7 mouse cellular contexts compared by ENCODE assay signal in genomic region chr6:129237350-129238274, GRCm38 (mm10). TPM values are rescaled to one million over a fixed set of nuclear protein-coding genes. Genes with fewer than 3 reads are reported as not detected.
DNase-seq lines count a peak whose midpoint lies in the region; ATAC-seq lines count a peak whose summit lies in the region.

No protein-coding gene starts in this region.

- peak overlapping the region; percentile 57 for H3K4me3 ChIP-seq in intestine, embryonic 16.5 days (ENCODE audit: low read length)
- peak overlapping the region; percentile 62 for H3K4me3 ChIP-seq in midbrain, embryonic 10.5 days

- ATAC-seq in intestine, embryonic 16.5 days = peak; percentile 96

- H3K4me1 ChIP-seq in intestine, embryonic 16.5 days (ENCODE audit: control insufficient read depth, insufficient read depth, low read length) = peaks cover 13% of the 10 kb centered on the region
- H3K4me1 ChIP-seq in midbrain, embryonic 10.5 days = peaks cover 6% of the 10 kb centered on the region

- intact Hi-C loops in left cerebral cortex, postnatal 36 days (cut with DNase I) = loop anchor here (2.0 to 5.0 kb wide), 2 partner anchors 57 to 140 kb away; partner anchors contain the start of gene Clec2d

- H3K36me3 ChIP-seq in intestine, embryonic 16.5 days (ENCODE audit: control insufficient read depth, insufficient read depth, low read length) = no peaks in the 10 kb centered on the region
- no peaks in the 10 kb centered on the region for H3K36me3 ChIP-seq in midbrain, embryonic 10.5 days

- H3K4me2 ChIP-seq in intestine, embryonic 16.5 days (ENCODE audit: low read depth, low read length) = peak overlapping the region; percentile 56

- DNase-seq in adrenal gland, adult 8-10 months = peak; percentile 74
- DNase-seq in embryo, embryonic 9.5 days (ENCODE audit: extremely low spot score) = peak; percentile 66
- peak; percentile 52 to 80 for DNase-seq in gastrocnemius, postnatal 4 days (ENCODE audit: low spot score in 2 of 2)
- DNase-seq in left cerebral cortex, postnatal 36 days (ENCODE audit: low spot score in 2 of 2) = peak; percentile 68
- DNase-seq in midbrain, embryonic 10.5 days (ENCODE audit: low spot score) = peak; percentile 65
- DNase-seq in skeletal muscle tissue, adult 2 months (ENCODE audit: low read depth, low spot score) = peak; percentile 93

- peak overlapping the region; percentile 67 for H3K9ac ChIP-seq in intestine, embryonic 16.5 days (ENCODE audit: low read depth, low read length)

- H3K27ac ChIP-seq in intestine, embryonic 16.5 days (ENCODE audit: low read length) = peak overlapping the region; percentile 91
- H3K27ac ChIP-seq in midbrain, embryonic 10.5 days (replicated peaks) = peak overlapping the region; percentile 57

- H3K9me3 ChIP-seq in intestine, embryonic 16.5 days (ENCODE audit: control insufficient read depth, low read length) = no peaks in the 10 kb centered on the region
- no peaks in the 10 kb centered on the region for H3K9me3 ChIP-seq in midbrain, embryonic 10.5 days (replicated peaks)

- WGBS in intestine, embryonic 16.5 days = 13% methylated on average over 16 of the region's 16 CpGs
- WGBS in midbrain, embryonic 10.5 days = 26% methylated on average over 16 of the region's 16 CpGs

- no peaks in the 10 kb centered on the region for H3K27me3 ChIP-seq in intestine, embryonic 16.5 days (replicated peaks; ENCODE audit: control insufficient read depth, insufficient read depth, low read length)
- no peaks in the 10 kb centered on the region for H3K27me3 ChIP-seq in midbrain, embryonic 10.5 days (ENCODE audit: low read depth, poor library complexity, severe bottlenecking)

RNA-seq across cellular contexts. Expression of gene Cd69, which starts 37.6 kb away (rescaled TPM):
- under 1 TPM in 3 of 4 experiments, not detected in 1; 0.21 to 0.38 (median 0.27) TPM for total RNA-seq in adrenal gland, adult 8-10 months (2022)
- under 1 TPM; 0.18 to 0.34 TPM for total RNA-seq in gastrocnemius, postnatal 4 days (2021)
- polyA plus RNA-seq in intestine, embryonic 16.5 days (2015; fragmentation: Nextera tagmentation; extraction: Ambion mirVana) = 0.24 and 0.37 TPM in 2 replicates
- not detected for total RNA-seq in left cerebral cortex, postnatal 36 days (2021)
- 0.10 and 0.17 TPM in 2 replicates for polyA plus RNA-seq in midbrain, embryonic 10.5 days (2016; fragmentation: Nextera tagmentation; extraction: Ambion mirVana)

RNA-seq across cellular contexts. Expression of gene Clec2d, which starts 57.2 kb away (rescaled TPM):
- 10 to 100 TPM; 38.2 to 55.3 (median 41.8) TPM for total RNA-seq in adrenal gland, adult 8-10 months (2022)
- 10 to 100 TPM; 32.1 to 44.6 TPM for total RNA-seq in gastrocnemius, postnatal 4 days (2021)
- 1.0 and 1.2 TPM in 2 replicates for polyA plus RNA-seq in intestine, embryonic 16.5 days (2015; fragmentation: Nextera tagmentation; extraction: Ambion mirVana)
- 1 to 10 TPM; 6.4 to 8.4 TPM for total RNA-seq in left cerebral cortex, postnatal 36 days (2021)
- polyA plus RNA-seq in midbrain, embryonic 10.5 days (2016; fragmentation: Nextera tagmentation; extraction: Ambion mirVana) = not detected in 2 replicates

Comparison
In these comparisons a context has a peak if more than half of its experiments do, and no peak if none do; other contexts are left out.
1. Peak in every context shown above with its lines: DNase-seq, ATAC-seq, H3K4me3 ChIP-seq and H3K27ac ChIP-seq.